ENCODE assay signal across 1 mouse cellular context in the genomic region with DNA sequence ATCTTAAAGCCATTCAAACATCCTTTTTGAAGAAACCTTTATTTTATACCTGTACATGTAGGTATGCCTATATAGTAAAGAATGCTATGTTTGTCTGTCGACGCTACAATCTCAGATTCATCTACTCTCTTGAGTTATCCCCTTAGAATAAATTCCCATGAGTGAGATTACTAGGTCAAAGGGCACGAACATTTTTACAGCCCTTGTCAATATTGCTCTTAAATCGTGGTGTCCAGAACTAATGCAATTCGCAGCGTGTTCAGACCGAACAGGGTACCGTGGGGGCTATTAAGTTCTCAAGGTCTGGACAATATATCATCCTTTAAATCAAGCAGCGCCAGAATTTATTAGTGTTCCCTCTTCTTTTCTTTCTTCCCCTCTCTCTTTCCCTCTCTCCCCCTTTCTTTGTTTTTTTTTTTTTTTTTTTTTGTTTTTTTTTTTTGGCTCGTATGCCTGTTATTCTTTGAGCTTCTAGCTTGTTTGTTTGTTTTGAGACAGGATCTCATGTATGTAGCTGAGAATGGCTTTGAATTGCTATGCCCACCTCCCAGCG.
TF ChIP-seq lines count a peak whose summit lies in the region.

No protein-coding gene starts in this region.

TF ChIP-seq in CH12.LX, 34 proteins besides CTCF, POLR2A, EP300 and RAD21:
- TF ChIP-seq JUN (IDR thresholded peaks at IDR 0.05; ENCODE audit: insufficient read depth, low read depth, low read length) (no peak), MEF2A (IDR thresholded peaks at IDR 0.05; ENCODE audit: borderline replicate concordance, low read depth, low read length) (no peak), ZNF384 (IDR thresholded peaks at IDR 0.05; ENCODE audit: low read depth, low read length) (peak; percentile 49), TCF12 (IDR thresholded peaks at IDR 0.05; ENCODE audit: low read depth, low read length) (no peak)
